Mouse (Mus musculus): ENCODE data around the gene Fndc4. TPM values are rescaled to one million over a fixed set of nuclear protein-coding genes. Genes with fewer than 3 reads are reported as not detected.

Gene Fndc4
- polyA plus RNA-seq, 1 experiment from 2014 or later: 44.4 TPM

- no peak overlapping the region for H3K27ac ChIP-seq (ENCODE audit: low read length)
- peaks cover 9% of the 10 kb centered on the region; the same call in 1 of the 2 replicates for H3K36me3 ChIP-seq (ENCODE audit: control insufficient read depth, insufficient read depth, low read length)
- ATAC-seq (ENCODE audit: insufficient number of reproducible peaks, insufficient read depth, low FRiP score, low read depth): no peak
- H3K4me2 ChIP-seq (replicated peaks; ENCODE audit: low read depth, low read length): no peak overlapping the region
- peaks cover 5% of the 10 kb centered on the region; the same call in 1 of the 2 replicates for H3K4me1 ChIP-seq (ENCODE audit: control insufficient read depth, insufficient read depth, low read length)
- no peaks in the 10 kb centered on the region for H3K27me3 ChIP-seq (ENCODE audit: control insufficient read depth, insufficient read depth, low read length)
- 71% methylated on average over 3 of the region's 3 CpGs for WGBS
- H3K4me3 ChIP-seq (ENCODE audit: low read depth, low read length): no peak overlapping the region
- H3K9ac ChIP-seq (replicated peaks; ENCODE audit: low read depth, low read length): no peak overlapping the region
- H3K9me3 ChIP-seq (ENCODE audit: control insufficient read depth, low read depth, low read length): no peaks in the 10 kb centered on the region
Observed at GRCm38 (mm10) chr5:31297981-31298380, 2.1 kb upstream of the Fndc4 start.

DNA sequence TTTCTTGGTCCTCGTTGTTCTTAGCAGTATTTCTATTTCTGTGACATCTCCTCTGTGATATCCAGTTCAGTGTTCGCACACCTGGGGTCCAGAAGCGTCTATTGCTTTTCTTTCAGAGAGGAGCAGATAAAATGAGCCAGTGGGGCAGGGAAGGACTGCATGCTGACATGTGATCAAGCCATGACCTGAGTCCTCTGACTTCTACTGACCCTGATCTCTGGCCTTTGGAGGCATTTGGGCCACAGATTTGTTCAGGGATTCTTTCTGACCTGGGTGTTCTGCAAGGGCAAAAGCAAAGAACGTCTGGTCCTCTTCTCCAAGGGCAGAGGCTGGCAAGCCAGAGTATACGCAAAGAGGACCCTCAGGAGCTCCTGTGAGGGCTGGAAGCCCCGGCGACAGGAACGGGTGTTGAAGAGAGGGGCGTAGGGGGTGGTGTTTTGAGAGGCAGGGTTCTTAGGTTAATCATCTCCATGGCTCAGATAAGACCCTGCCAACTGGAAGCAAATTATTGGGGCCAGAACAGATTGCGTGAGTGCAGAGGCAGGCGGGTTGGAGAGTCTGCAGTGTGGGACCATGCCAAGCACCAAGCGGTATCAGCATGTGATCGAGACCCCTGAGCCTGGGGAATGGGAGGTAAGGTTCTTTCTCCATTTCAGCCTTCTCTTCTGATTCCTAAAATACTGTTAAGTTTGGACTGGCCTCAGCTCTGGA lies 1.3 kb upstream of the Fndc4 start, which contains the start of gene Gckr:
Gene Gckr (plus strand): TSS at position 397 of the 711 bp plus-strand sequence.
- Histone ChIP-seq H3K9me3 (ENCODE audit: control insufficient read depth, low read depth, low read length) (no peaks in the 10 kb centered on the region), H3K27me3 (ENCODE audit: control insufficient read depth, insufficient read depth, low read length) (no peaks in the 10 kb centered on the region), H3K4me1 (ENCODE audit: control insufficient read depth, insufficient read depth, low read length) (peaks cover 5% of the 10 kb centered on the region; the same call in 1 of the 2 replicates), H3K27ac (ENCODE audit: low read length) (no peak within 1 kb of the TSS), H3K4me3 (ENCODE audit: low read depth, low read length) (peak within 1 kb of the TSS; percentile 89; the same call in 1 of the 2 replicates), H3K36me3 (ENCODE audit: control insufficient read depth, insufficient read depth, low read length) (peaks cover 13% of the 10 kb centered on the region; the same call in 1 of the 2 replicates), H3K9ac (replicated peaks; ENCODE audit: low read depth, low read length) (no peak within 1 kb of the TSS), H3K4me2 (replicated peaks; ENCODE audit: low read depth, low read length) (peak within 1 kb of the TSS; percentile 91)
- WGBS: 63% methylated on average over 13 of the region's 13 CpGs
- no peak for ATAC-seq (ENCODE audit: insufficient number of reproducible peaks, insufficient read depth, low FRiP score, low read depth)

GRCm38 (mm10) chr5:31294964-31295605 lies 795 bp downstream of the Fndc4 start:
- Histone ChIP-seq H3K27me3 (ENCODE audit: control insufficient read depth, insufficient read depth, low read length) (no peaks in the 10 kb centered on the region), H3K4me1 (ENCODE audit: control insufficient read depth, insufficient read depth, low read length) (peaks cover 11% of the 10 kb centered on the region; the same call in 1 of the 2 replicates), H3K9ac (replicated peaks; ENCODE audit: low read depth, low read length) (peak overlapping the region; percentile 92), H3K27ac (ENCODE audit: low read length) (peak overlapping the region; percentile 58; the same call in 1 of the 2 replicates), H3K4me3 (ENCODE audit: low read depth, low read length) (peak overlapping the region; percentile 89), H3K9me3 (ENCODE audit: control insufficient read depth, low read depth, low read length) (no peaks in the 10 kb centered on the region), H3K4me2 (replicated peaks; ENCODE audit: low read depth, low read length) (peak overlapping the region; percentile 91), H3K36me3 (ENCODE audit: control insufficient read depth, insufficient read depth, low read length) (peaks cover 13% of the 10 kb centered on the region; the same call in 1 of the 2 replicates)
- 5% methylated on average over 29 of the region's 29 CpGs for WGBS
- ATAC-seq (ENCODE audit: insufficient number of reproducible peaks, insufficient read depth, low FRiP score, low read depth): peak; percentile 4; the same call in 1 of the 2 replicates

GRCm38 (mm10) chr5:31291361-31291688 lies 4.6 kb downstream of the Fndc4 start:
- Histone ChIP-seq H3K36me3 (ENCODE audit: control insufficient read depth, insufficient read depth, low read length) (peaks cover 13% of the 10 kb centered on the region; the same call in 1 of the 2 replicates), H3K27ac (ENCODE audit: low read length) (peak overlapping the region; percentile 62), H3K9me3 (ENCODE audit: control insufficient read depth, low read depth, low read length) (no peaks in the 10 kb centered on the region), H3K4me1 (ENCODE audit: control insufficient read depth, insufficient read depth, low read length) (peaks cover 11% of the 10 kb centered on the region; the same call in 1 of the 2 replicates), H3K27me3 (ENCODE audit: control insufficient read depth, insufficient read depth, low read length) (no peaks in the 10 kb centered on the region), H3K4me3 (ENCODE audit: low read depth, low read length) (peak overlapping the region; percentile 50), H3K9ac (replicated peaks; ENCODE audit: low read depth, low read length) (peak overlapping the region; percentile 18), H3K4me2 (replicated peaks; ENCODE audit: low read depth, low read length) (peak overlapping the region; percentile 50)
- WGBS: 4% methylated on average over 9 of the region's 9 CpGs
- peak; percentile 6; the same call in 1 of the 2 replicates for ATAC-seq (ENCODE audit: insufficient number of reproducible peaks, insufficient read depth, low FRiP score, low read depth)

GRCm38 (mm10) chr5:31290521-31291360 lies 5.1 kb downstream of the Fndc4 start, which contains the start of gene Ift172:
Gene Ift172, minus strand, starts transcription at chr5:31291116.
- peak; percentile 93 for ATAC-seq (ENCODE audit: insufficient number of reproducible peaks, insufficient read depth, low FRiP score, low read depth)
- H3K4me1 ChIP-seq (ENCODE audit: control insufficient read depth, insufficient read depth, low read length): peaks cover 11% of the 10 kb centered on the region; the same call in 1 of the 2 replicates
- peak within 1 kb of the TSS; percentile 38 for H3K9ac ChIP-seq (replicated peaks; ENCODE audit: low read depth, low read length)
- H3K27me3 ChIP-seq (ENCODE audit: control insufficient read depth, insufficient read depth, low read length): no peaks in the 10 kb centered on the region
- peak within 1 kb of the TSS; percentile 68 for H3K4me2 ChIP-seq (replicated peaks; ENCODE audit: low read depth, low read length)
- peak within 1 kb of the TSS; percentile 50 for H3K4me3 ChIP-seq (ENCODE audit: low read depth, low read length)
- H3K27ac ChIP-seq (ENCODE audit: low read length): peak within 1 kb of the TSS; percentile 69
- WGBS: 3% methylated on average over 45 of the region's 45 CpGs
- no peaks in the 10 kb centered on the region for H3K9me3 ChIP-seq (ENCODE audit: control insufficient read depth, low read depth, low read length)
- H3K36me3 ChIP-seq (ENCODE audit: control insufficient read depth, insufficient read depth, low read length): peaks cover 13% of the 10 kb centered on the region; the same call in 1 of the 2 replicates

DNA sequence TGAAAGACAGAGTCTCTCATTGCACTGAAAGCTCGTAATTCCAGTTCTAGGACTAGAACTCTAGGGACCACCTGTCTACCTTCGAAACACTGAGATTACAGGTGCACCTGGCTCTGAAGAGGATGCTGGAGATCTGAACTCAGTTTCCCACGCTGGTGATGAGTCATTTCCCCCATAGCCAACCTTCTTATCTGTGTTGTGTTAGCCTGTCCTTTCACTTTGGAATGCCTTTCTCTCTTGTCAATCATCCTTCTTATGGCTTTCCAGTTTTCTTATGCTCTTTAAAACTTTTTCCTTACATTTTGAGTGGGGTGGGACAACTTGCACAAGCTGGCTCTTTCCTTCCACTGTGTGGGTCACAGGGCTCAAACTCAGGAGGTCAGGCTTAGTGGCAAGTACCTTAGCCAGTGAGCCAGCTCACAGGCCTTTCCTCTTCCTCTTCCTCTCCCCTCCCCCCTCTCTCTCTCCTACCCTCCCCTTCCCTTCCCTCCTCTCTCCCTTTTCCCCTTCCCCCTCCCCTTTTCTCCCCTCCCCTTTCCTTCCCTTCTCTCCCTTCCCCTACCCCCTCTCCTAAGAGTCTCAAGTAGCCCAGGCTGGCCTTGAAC lies 6.2 kb downstream of the Fndc4 start:
- H3K27ac ChIP-seq (ENCODE audit: low read length): no peak overlapping the region
- 72% methylated on average over 3 of the region's 3 CpGs for WGBS
- H3K36me3 ChIP-seq (ENCODE audit: control insufficient read depth, insufficient read depth, low read length): peaks cover 16% of the 10 kb centered on the region; the same call in 1 of the 2 replicates
- peak overlapping the region; percentile 68 for H3K4me2 ChIP-seq (replicated peaks; ENCODE audit: low read depth, low read length)
- 0 out of 2 replicates have a peak overlapping the region, but pooled peaks have one; percentile 38 for H3K9ac ChIP-seq (replicated peaks; ENCODE audit: low read depth, low read length)
- no peaks in the 10 kb centered on the region for H3K9me3 ChIP-seq (ENCODE audit: control insufficient read depth, low read depth, low read length)
- H3K4me3 ChIP-seq (ENCODE audit: low read depth, low read length): 0 out of 2 replicates have a peak overlapping the region, but pooled peaks have one; percentile 50
- no peak for ATAC-seq (ENCODE audit: insufficient number of reproducible peaks, insufficient read depth, low FRiP score, low read depth)
- H3K27me3 ChIP-seq (ENCODE audit: control insufficient read depth, insufficient read depth, low read length): no peaks in the 10 kb centered on the region
- H3K4me1 ChIP-seq (ENCODE audit: control insufficient read depth, insufficient read depth, low read length): peaks cover 10% of the 10 kb centered on the region; the same call in 1 of the 2 replicates

DNA sequence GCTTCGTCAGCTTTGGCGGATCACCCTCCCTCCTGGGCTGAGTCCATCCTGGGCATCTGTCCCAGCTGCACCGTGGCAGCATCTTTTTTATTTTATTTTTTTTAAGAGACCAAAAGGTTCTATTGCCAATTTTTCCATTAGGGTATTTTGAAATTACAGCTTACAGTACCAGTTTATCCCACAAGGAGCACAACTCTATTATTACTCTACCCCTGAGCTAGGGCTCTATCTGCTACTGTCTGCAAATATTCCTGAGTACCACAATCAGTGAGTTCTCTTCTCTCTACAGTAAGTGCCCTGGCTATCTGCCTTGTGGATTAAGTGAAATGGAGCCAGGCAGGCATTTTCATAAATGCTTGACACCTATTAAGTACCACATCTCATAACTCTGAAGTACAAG lies 7.2 kb downstream of the Fndc4 start:
- ATAC-seq (ENCODE audit: insufficient number of reproducible peaks, insufficient read depth, low FRiP score, low read depth): no peak
- no peak overlapping the region for H3K27ac ChIP-seq (ENCODE audit: low read length)

More for the DNA sequence above, 7.2 kb downstream of the Fndc4 start:
- H3K27me3 ChIP-seq (ENCODE audit: control insufficient read depth, insufficient read depth, low read length): no peaks in the 10 kb centered on the region
- no peaks in the 10 kb centered on the region for H3K9me3 ChIP-seq (ENCODE audit: control insufficient read depth, low read depth, low read length)
- H3K4me3 ChIP-seq (ENCODE audit: low read depth, low read length): no peak overlapping the region
- H3K4me1 ChIP-seq (ENCODE audit: control insufficient read depth, insufficient read depth, low read length): peaks cover 6% of the 10 kb centered on the region; the same call in 1 of the 2 replicates
- no peak overlapping the region for H3K4me2 ChIP-seq (replicated peaks; ENCODE audit: low read depth, low read length)
- peaks cover 24% of the 10 kb centered on the region; the same call in 1 of the 2 replicates for H3K36me3 ChIP-seq (ENCODE audit: control insufficient read depth, insufficient read depth, low read length)
- 76% methylated on average over 3 of the region's 3 CpGs for WGBS
- H3K9ac ChIP-seq (replicated peaks; ENCODE audit: low read depth, low read length): no peak overlapping the region
